Mouse (Mus musculus): Measurements from ENCODE around the gene Gm20388.

DNA sequence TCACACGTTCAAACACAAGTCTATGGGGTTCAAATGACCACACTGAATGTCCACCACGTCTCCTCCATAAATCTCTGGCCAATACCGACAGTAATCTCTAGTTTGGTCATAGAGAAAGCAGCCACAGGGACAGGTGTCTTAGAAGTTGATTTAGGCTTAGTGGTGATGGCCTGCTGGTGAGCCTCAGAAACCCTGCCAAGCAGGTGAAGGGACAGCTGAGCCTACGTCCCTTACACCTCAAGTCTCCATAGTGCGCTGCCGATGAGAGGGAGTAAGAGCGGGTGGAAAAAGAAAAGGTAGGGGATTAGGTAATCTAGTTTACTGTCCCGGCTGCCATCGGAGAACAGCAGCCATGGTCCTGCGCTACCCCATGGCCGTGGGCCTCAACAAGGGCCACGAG lies 2925.6 kb downstream of the Gm20388 start:
- no peak for TF ChIP-seq CTCF (IDR thresholded peaks at IDR 0.05; ENCODE audit: borderline replicate concordance, extremely low read depth, insufficient read depth, insufficient read length)
- TF ChIP-seq POLR2A (IDR thresholded peaks at IDR 0.05; ENCODE audit: borderline replicate concordance, extremely low read depth, insufficient read depth, insufficient read length, poor library complexity, severe bottlenecking) = no peak

Data from brain, embryonic 14.5 days (tissue).